Mouse (Mus musculus): ENCODE results near the gene Nanos1.
A peak's percentile ranks its signal among the peaks of the same experiment; 100 is the strongest.

Nanos1 gene

GRCm38 (mm10) chr19:60789452-60789851, 33.7 kb downstream of the Nanos1 start:
- DNase-seq: no peak

GRCm38 (mm10) chr19:60789919-60790506, 34.2 kb downstream of the Nanos1 start:
- DNase-seq: peak; percentile 96

GRCm38 (mm10) chr19:60790551-60791161, 34.9 kb downstream of the Nanos1 start, which contains the start of gene Eif3a:
Gene Eif3a, minus strand, starts transcription at chr19:60790658.
- DNase-seq: peak; percentile 99

- no peak for DNase-seq
Observed at GRCm38 (mm10) chr19:60791164-60791563, 35.4 kb downstream of the Nanos1 start.

GRCm38 (mm10) chr19:60793170-60793707, 37.5 kb downstream of the Nanos1 start:
- no peak for DNase-seq

GRCm38 (mm10) chr19:60795244-60795643, 39.5 kb downstream of the Nanos1 start:
- DNase-seq: no peak

GRCm38 (mm10) chr19:60797415-60797814, 41.6 kb downstream of the Nanos1 start:
- no peak for DNase-seq

GRCm38 (mm10) chr19:60799867-60800569, 44.2 kb downstream of the Nanos1 start:
- no peak for DNase-seq

- no peak for DNase-seq
Observed at GRCm38 (mm10) chr19:60804903-60805302, 49.1 kb downstream of the Nanos1 start.
